In the genomic region with DNA sequence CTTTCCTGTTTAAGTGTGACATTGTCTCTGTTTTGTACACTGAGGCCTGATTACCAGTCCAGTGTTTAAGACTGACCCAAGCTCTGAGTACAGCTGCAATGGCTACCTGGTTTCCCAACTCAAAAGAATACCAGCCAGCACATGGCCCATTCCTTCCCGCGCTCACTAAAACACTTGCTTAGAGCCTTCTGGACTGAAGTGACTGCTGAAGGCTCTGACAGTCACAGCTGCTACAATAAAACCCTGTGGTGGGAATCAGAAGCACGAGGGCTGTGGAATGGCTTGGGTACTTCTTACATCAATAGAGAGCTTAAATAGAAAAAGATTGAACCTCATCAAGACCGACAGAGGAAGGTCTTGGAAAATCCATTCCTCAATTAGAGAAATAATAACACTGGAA, we compare ENCODE assay signal across 25 mouse cellular contexts.
DNase-seq lines count a peak whose midpoint lies in the region; ATAC-seq lines count a peak whose summit lies in the region.
"Had no signal": no experiment of that assay in that cellular context is flagged by ENCODE, and none has a peak within 500 bp of the region (broad histone marks: within the 10 kb centered on the region; RNA-seq: fewer than 3 reads in every experiment).

No protein-coding gene starts in this region.

- intact Hi-C loops in left cerebral cortex, postnatal 4 days (cut with DNase I): no loop called here

- ATAC-seq in heart, embryonic 12.5 days (ENCODE audit: insufficient number of reproducible peaks, low FRiP score): no peak
- ATAC-seq: activated CD4-positive, CD25-positive, alpha-beta regulatory T cell, adult 4 months; CD4-positive, CD25-positive, alpha-beta regulatory T cell, adult 4 months; forebrain, embryonic 13.5 days; forebrain, embryonic 15.5 days; forebrain, postnatal 0 days; Patski had no signal

- no peaks in the 10 kb centered on the region for H3K9me3 ChIP-seq in limb, embryonic 10.5 days (replicated peaks)
- H3K9me3 ChIP-seq in heart, embryonic 12.5 days (replicated peaks): no peaks in the 10 kb centered on the region
- H3K9me3 ChIP-seq: embryonic facial prominence, embryonic 10.5 days; embryonic facial prominence, embryonic 12.5 days; forebrain, embryonic 13.5 days; forebrain, embryonic 15.5 days; G1E had no signal

- peaks cover 7% of the 10 kb centered on the region; the same call in 1 of the 2 replicates for H3K4me1 ChIP-seq in limb, embryonic 10.5 days
- H3K4me1 ChIP-seq in heart, embryonic 12.5 days (replicated peaks): no peaks in the 10 kb centered on the region
- H3K4me1 ChIP-seq: embryonic facial prominence, embryonic 10.5 days; embryonic facial prominence, embryonic 12.5 days; forebrain, embryonic 13.5 days; forebrain, embryonic 15.5 days had no signal

- H3K4me2 ChIP-seq in heart, embryonic 12.5 days: no peak overlapping the region
- H3K4me2 ChIP-seq: embryonic facial prominence, embryonic 12.5 days; forebrain, embryonic 13.5 days; forebrain, embryonic 15.5 days had no signal

- WGBS in limb, embryonic 10.5 days: 36% methylated on average over 4 of the region's 4 CpGs
- 67% methylated on average over 4 of the region's 4 CpGs for WGBS in heart, embryonic 12.5 days

- 0 out of 2 replicates have a peak overlapping the region, but pooled peaks have one; percentile 1 for H3K27ac ChIP-seq in limb, embryonic 10.5 days
- H3K27ac ChIP-seq in heart, embryonic 12.5 days (ENCODE audit: poor library complexity, severe bottlenecking): no peak overlapping the region
- H3K27ac ChIP-seq: embryonic facial prominence, embryonic 10.5 days; embryonic facial prominence, embryonic 12.5 days; forebrain, embryonic 13.5 days; forebrain, embryonic 15.5 days had no signal

- H3K27me3 ChIP-seq in limb, embryonic 10.5 days (ENCODE audit: low read depth, poor library complexity, severe bottlenecking): no peaks in the 10 kb centered on the region
- H3K27me3 ChIP-seq in heart, embryonic 12.5 days (replicated peaks): no peaks in the 10 kb centered on the region
- H3K27me3 ChIP-seq: CH12.LX; embryonic facial prominence, embryonic 12.5 days; forebrain, embryonic 13.5 days; forebrain, embryonic 15.5 days; Patski had no signal

- no peak overlapping the region for H3K4me3 ChIP-seq in limb, embryonic 10.5 days
- no peak overlapping the region for H3K4me3 ChIP-seq in heart, embryonic 12.5 days
- H3K4me3 ChIP-seq: embryonic facial prominence, embryonic 10.5 days; embryonic facial prominence, embryonic 12.5 days; forebrain, embryonic 13.5 days; forebrain, embryonic 15.5 days had no signal

- DNase-seq in embryo, embryonic 10.5 days (ENCODE audit: low spot score): peak; percentile 21
- no peak for DNase-seq in embryo, embryonic 10 days (ENCODE audit: low spot score)
- peak; percentile 71 for DNase-seq in forelimb bud, embryonic 11.5 days (ENCODE audit: low read depth, low spot score)
- DNase-seq in limb, embryonic 10.5 days (ENCODE audit: low spot score): peak; percentile 67
- DNase-seq in left cerebral cortex, postnatal 4 days: no peak
- DNase-seq: adrenal gland, adult 8-10 months; adrenal gland, postnatal 14 days; adrenal gland, postnatal 36 days; B cell, adult 2 months; cerebellum, adult 11-12 months; cerebellum, adult 2 months; cerebellum, adult 9-10 months; cerebellum, postnatal 10 days; cerebellum, postnatal 25 days; forebrain, postnatal 0 days had no signal

- H3K9ac ChIP-seq in heart, embryonic 12.5 days: no peak overlapping the region
- H3K9ac ChIP-seq: embryonic facial prominence, embryonic 12.5 days; forebrain, embryonic 13.5 days; forebrain, embryonic 15.5 days; forebrain, postnatal 0 days had no signal

- peaks cover 12% of the 10 kb centered on the region for H3K36me3 ChIP-seq in limb, embryonic 10.5 days
- H3K36me3 ChIP-seq in heart, embryonic 12.5 days: peaks cover 18% of the 10 kb centered on the region
- H3K36me3 ChIP-seq: forebrain, embryonic 15.5 days; G1E had no signal

Comparison
In these comparisons a context has a peak if more than half of its experiments do, and no peak if none do; other contexts are left out.
1. DNase-seq: peak in embryo, embryonic 10.5 days (single experiment), forelimb bud, embryonic 11.5 days (single experiment) and limb, embryonic 10.5 days (single experiment); none in embryo, embryonic 10 days (single experiment) and left cerebral cortex, postnatal 4 days (single experiment).